Mouse (Mus musculus) myocyte (in vitro differentiated cells): ENCODE data around the gene Rdh8.

Source experiments
- MAX ChIP-seq: IDR thresholded peaks from one replicate; pipeline ENCODE4 v1.6.1; 2011; ENCODE audit warnings: low read depth, mild to moderate bottlenecking, control low read depth
- MYOG ChIP-seq, 3 experiments: IDR thresholded peaks; one replicate each; pipeline ENCODE4 v1.6.1; 2011; ENCODE audit warnings: control low read depth in 2 of 3, low read depth in 2 of 3, mild to moderate bottlenecking in 2 of 3; ENCODE audit not compliant: insufficient read length in 2 of 3, control insufficient read depth in 1 of 3, insufficient read depth in 1 of 3
- POLR2A ChIP-seq: IDR thresholded peaks from one replicate; pipeline ENCODE4 v1.6.1; 2011; ENCODE audit warnings: low read depth, mild to moderate bottlenecking, control low read depth, moderate library complexity; ENCODE audit not compliant: insufficient read length
- USF1 ChIP-seq: IDR thresholded peaks from one replicate; pipeline ENCODE4 v1.6.1; 2011; ENCODE audit warnings: low read depth, mild to moderate bottlenecking, control low read depth, moderate library complexity

- no peak for TF ChIP-seq POLR2A
- TF ChIP-seq USF1 = no peak
- no peak for TF ChIP-seq MYOG (IDR thresholded peaks at IDR 0.05; ENCODE audit: control insufficient read depth in 1 of 3, insufficient read depth in 1 of 3, insufficient read length in 2 of 3, low read depth in 2 of 3)
- no peak for TF ChIP-seq MAX
Observed at GRCm38 (mm10) chr9:20804266-20805158, 13.8 kb upstream of the Rdh8 start.
